Mouse (Mus musculus) embryonic facial prominence, embryonic 11.5 days (tissue): ENCODE data around the gene Gpr68. TPM values are rescaled to one million over a fixed set of nuclear protein-coding genes. Genes with fewer than 3 reads are reported as not detected.

ENCODE experiments used
- ATAC-seq: fragments of 200-750 bp; cut with Nextera tagmentation; replicated peaks from 2 replicates; pipeline ENCODE4 v1.8.0; 2017; ENCODE audit warnings: low read depth; ENCODE audit not compliant: insufficient number of reproducible peaks, low FRiP score, low TSS enrichment
- DNase-seq: peaks from one replicate; pipeline ENCODE4 v3.0.0-alpha.2; 2015; ENCODE audit warnings: low spot score
- H3K27ac ChIP-seq: fragments of 300-500 bp; sonication (generic); replicated peaks from 2 replicates; pipeline ENCODE4 v1.5.1; 2014; ENCODE audit warnings: mild to moderate bottlenecking, low read depth, low read length, control low read depth
- H3K27me3 ChIP-seq: fragments of 300-500 bp; sonication (generic); 2 replicates; pipeline ENCODE4 v1.6.1; 2014; ENCODE audit warnings: mild to moderate bottlenecking, low read length, moderate library complexity, mixed read lengths; ENCODE audit not compliant: control insufficient read depth, insufficient read depth
- H3K36me3 ChIP-seq: fragments of 300-500 bp; sonication (generic); replicated peaks from 2 replicates; pipeline ENCODE4 v1.6.1; 2014; ENCODE audit warnings: low read depth, mild to moderate bottlenecking, low read length, moderate library complexity, mixed read lengths; ENCODE audit not compliant: control insufficient read depth, insufficient read depth
- H3K4me1 ChIP-seq: fragments of 300-500 bp; sonication (generic); 2 replicates; pipeline ENCODE4 v1.6.1; 2014; ENCODE audit warnings: low read length, mixed read lengths; ENCODE audit not compliant: control insufficient read depth, insufficient read depth
- H3K4me2 ChIP-seq: fragments of 300-500 bp; sonication (generic); 2 replicates; pipeline ENCODE4 v1.6.1; 2014; ENCODE audit warnings: low read depth, mild to moderate bottlenecking, control low read depth, low read length, moderate library complexity
- H3K4me3 ChIP-seq: fragments of 300-500 bp; sonication (generic); 2 replicates; pipeline ENCODE4 v1.5.1; 2014; ENCODE audit warnings: low read depth, low read length, control low read depth
- H3K9ac ChIP-seq: fragments of 300-500 bp; sonication (generic); replicated peaks from 2 replicates; pipeline ENCODE4 v1.6.1; 2014; ENCODE audit warnings: mild to moderate bottlenecking, control low read depth, low read length
- H3K9me3 ChIP-seq: fragments of 300-500 bp; sonication (generic); replicated peaks from 2 replicates; pipeline ENCODE4 v1.6.1; 2016; ENCODE audit warnings: mild to moderate bottlenecking, low read length, inconsistent platforms, mixed read lengths; ENCODE audit not compliant: control insufficient read depth
- WGBS: fragments of 180-500 bp; shearing (Covaris S2); extraction: QIAGEN DNeasy Blood & Tissue Kit; methylation state at CpG from one replicate; pipeline ENCODE4 v1.1.7; 2014; 5-methylcytosine and 5-hydroxymethylcytosine counted together
- polyA plus RNA-seq: library from polyadenylated mRNA; unstranded; fragments of >200 nt; fragmentation: Nextera tagmentation; extraction: Ambion mirVana; gene quantifications from 2 replicates; pipeline ENCODE4 v1.2.1, GENCODE M21; 2014

Gpr68 gene
- polyA plus RNA-seq, 1 experiment from 2014 or later = 0.08 TPM

- Histone ChIP-seq H3K9me3 (no peaks in the 10 kb centered on the region), H3K27ac (no peak overlapping the region), H3K36me3 (no peaks in the 10 kb centered on the region; the same call in 1 of the 2 replicates), H3K9ac (no peak overlapping the region), H3K27me3 (no peaks in the 10 kb centered on the region), H3K4me1 (no peaks in the 10 kb centered on the region), H3K4me3 (no peak overlapping the region), H3K4me2 (no peak overlapping the region)
- DNase-seq = no peak
- 93% methylated on average over 12 of the region's 12 CpGs for WGBS
- ATAC-seq = no peak
Observed at GRCm38 (mm10) chr12:100945948-100946347, 38.0 kb upstream of the Gpr68 start.

- H3K27me3 ChIP-seq = no peaks in the 10 kb centered on the region
- DNase-seq (no peak), ATAC-seq (no peak)
- no peak overlapping the region for H3K27ac ChIP-seq
- H3K9ac ChIP-seq = no peak overlapping the region
- no peak overlapping the region for H3K4me2 ChIP-seq
- no peak overlapping the region for H3K4me3 ChIP-seq
- no peaks in the 10 kb centered on the region for H3K4me1 ChIP-seq
- 90% methylated on average over 12 of the region's 12 CpGs for WGBS
- no peaks in the 10 kb centered on the region for H3K9me3 ChIP-seq
- no peaks in the 10 kb centered on the region; the same call in 1 of the 2 replicates for H3K36me3 ChIP-seq
Observed at GRCm38 (mm10) chr12:100945501-100945900, 37.5 kb upstream of the Gpr68 start.

GRCm38 (mm10) chr12:100944921-100945336, 36.9 kb upstream of the Gpr68 start:
- no peak overlapping the region for H3K4me3 ChIP-seq
- H3K9ac ChIP-seq = no peak overlapping the region
- H3K36me3 ChIP-seq = no peaks in the 10 kb centered on the region; the same call in 1 of the 2 replicates
- WGBS = 90% methylated on average over 21 of the region's 21 CpGs
- DNase-seq (no peak), ATAC-seq (no peak)
- H3K9me3 ChIP-seq = no peaks in the 10 kb centered on the region
- H3K27me3 ChIP-seq = no peaks in the 10 kb centered on the region
- no peaks in the 10 kb centered on the region for H3K4me1 ChIP-seq
- no peak overlapping the region for H3K4me2 ChIP-seq
- no peak overlapping the region for H3K27ac ChIP-seq

GRCm38 (mm10) chr12:100943146-100943545, 35.1 kb upstream of the Gpr68 start:
- Histone ChIP-seq H3K4me1 (no peaks in the 10 kb centered on the region), H3K9ac (no peak overlapping the region), H3K27me3 (no peaks in the 10 kb centered on the region), H3K4me3 (no peak overlapping the region), H3K4me2 (no peak overlapping the region), H3K36me3 (no peaks in the 10 kb centered on the region; the same call in 1 of the 2 replicates), H3K27ac (no peak overlapping the region), H3K9me3 (no peaks in the 10 kb centered on the region)
- ATAC-seq = no peak
- WGBS = 89% methylated on average over 4 of the region's 4 CpGs
- no peak for DNase-seq

GRCm38 (mm10) chr12:100941361-100941760, 33.4 kb upstream of the Gpr68 start:
- Histone ChIP-seq H3K4me1 (no peaks in the 10 kb centered on the region), H3K36me3 (no peaks in the 10 kb centered on the region; the same call in 1 of the 2 replicates)
- WGBS = 91% methylated on average over 3 of the region's 3 CpGs

GRCm38 (mm10) chr12:100937441-100938360, 29.7 kb upstream of the Gpr68 start:
- no peaks in the 10 kb centered on the region for H3K27me3 ChIP-seq
- ATAC-seq (0 out of 2 replicates have a peak, but pooled peaks have one; percentile 5), DNase-seq (no peak)
- H3K27ac ChIP-seq = no peak overlapping the region
- 82% methylated on average over 21 of the region's 21 CpGs for WGBS
- no peaks in the 10 kb centered on the region for H3K9me3 ChIP-seq
- no peaks in the 10 kb centered on the region for H3K4me1 ChIP-seq
- no peak overlapping the region for H3K4me3 ChIP-seq
- H3K9ac ChIP-seq = no peak overlapping the region
- H3K36me3 ChIP-seq = no peaks in the 10 kb centered on the region; the same call in 1 of the 2 replicates
- no peak overlapping the region for H3K4me2 ChIP-seq

More at GRCm38 (mm10) chr12:100941361-100941760, 33.4 kb upstream of the Gpr68 start:
- Histone ChIP-seq H3K27ac (no peak overlapping the region), H3K9ac (no peak overlapping the region), H3K9me3 (no peaks in the 10 kb centered on the region), H3K4me3 (no peak overlapping the region), H3K4me2 (no peak overlapping the region), H3K27me3 (no peaks in the 10 kb centered on the region)
- no peak for ATAC-seq
- DNase-seq = no peak

- Histone ChIP-seq H3K36me3 (no peaks in the 10 kb centered on the region; the same call in 1 of the 2 replicates), H3K9ac (no peak overlapping the region), H3K27ac (no peak overlapping the region), H3K4me2 (no peak overlapping the region), H3K27me3 (no peaks in the 10 kb centered on the region), H3K9me3 (no peaks in the 10 kb centered on the region), H3K4me1 (no peaks in the 10 kb centered on the region), H3K4me3 (no peak overlapping the region)
- 91% methylated on average over 4 of the region's 4 CpGs for WGBS
- ATAC-seq (no peak), DNase-seq (no peak)
Observed at GRCm38 (mm10) chr12:100936737-100937136, 28.7 kb upstream of the Gpr68 start.

GRCm38 (mm10) chr12:100936116-100936515, 28.1 kb upstream of the Gpr68 start:
- Histone ChIP-seq H3K4me2 (no peak overlapping the region), H3K9me3 (no peaks in the 10 kb centered on the region), H3K27ac (no peak overlapping the region), H3K9ac (no peak overlapping the region), H3K36me3 (no peaks in the 10 kb centered on the region; the same call in 1 of the 2 replicates), H3K4me1 (no peaks in the 10 kb centered on the region), H3K4me3 (no peak overlapping the region), H3K27me3 (no peaks in the 10 kb centered on the region)
- ATAC-seq (0 out of 2 replicates have a peak, but pooled peaks have one; percentile 57), DNase-seq (peak; percentile 87)
- WGBS = 21% methylated on average over 2 of the region's 2 CpGs
